Mouse (Mus musculus) forebrain, embryonic 11.5 days (tissue): Measurements from ENCODE around the gene Rab36. TPM values are rescaled to one million over a fixed set of nuclear protein-coding genes. Genes with fewer than 3 reads are reported as not detected.

Experiments used
- ATAC-seq: fragments of 200-750 bp; cut with Nextera tagmentation; replicated peaks from 2 replicates; pipeline ENCODE4 v1.8.0; 2017; ENCODE audit warnings: moderate TSS enrichment; ENCODE audit not compliant: low FRiP score
- DNase-seq: peaks from one replicate; pipeline ENCODE4 v3.0.0-alpha.2; 2017; ENCODE audit warnings: low spot score
- H3K27ac ChIP-seq: fragments of 300-500 bp; sonication (generic); 2 replicates; pipeline ENCODE4 v1.5.1; 2014; ENCODE audit warnings: low read depth, low read length
- H3K27me3 ChIP-seq: fragments of 300-500 bp; sonication (generic); 2 replicates; pipeline ENCODE4 v1.6.1; 2014; ENCODE audit warnings: mild to moderate bottlenecking, low read length, mixed read lengths; ENCODE audit not compliant: control insufficient read depth, insufficient read depth
- H3K36me3 ChIP-seq: fragments of 300-500 bp; sonication (generic); 2 replicates; pipeline ENCODE4 v1.6.1; 2014; ENCODE audit warnings: mild to moderate bottlenecking, low read length, moderate library complexity, mixed read lengths; ENCODE audit not compliant: control insufficient read depth, insufficient read depth
- H3K4me1 ChIP-seq: fragments of 300-500 bp; sonication (generic); replicated peaks from 2 replicates; pipeline ENCODE4 v1.6.1; 2014; ENCODE audit warnings: low read length, mixed read lengths; ENCODE audit not compliant: control insufficient read depth, insufficient read depth
- H3K4me2 ChIP-seq: fragments of 300-500 bp; sonication (generic); 2 replicates; pipeline ENCODE4 v1.6.1; 2014; ENCODE audit warnings: low read depth, mild to moderate bottlenecking, low read length, moderate library complexity, mixed read lengths; ENCODE audit not compliant: severe bottlenecking
- H3K4me3 ChIP-seq: fragments of 300-500 bp; sonication (generic); 2 replicates; pipeline ENCODE4 v1.5.1; 2014; ENCODE audit warnings: low read depth, low read length
- H3K9ac ChIP-seq: fragments of 300-500 bp; sonication (generic); 2 replicates; pipeline ENCODE4 v1.6.1; 2014; ENCODE audit warnings: low read length
- H3K9me3 ChIP-seq: fragments of 300-500 bp; sonication (generic); 2 replicates; pipeline ENCODE4 v1.6.1; 2016; ENCODE audit warnings: low read length, mixed read lengths; ENCODE audit not compliant: control insufficient read depth
- WGBS: fragments of 180-500 bp; shearing (Covaris S2); extraction: QIAGEN DNeasy Blood & Tissue Kit; methylation state at CpG from one replicate; pipeline ENCODE4 v1.1.7; 2014; 5-methylcytosine and 5-hydroxymethylcytosine counted together
- polyA plus RNA-seq: library from polyadenylated mRNA; unstranded; fragments of >200 nt; fragmentation: Nextera tagmentation; extraction: Ambion mirVana; gene quantifications from 2 replicates; pipeline ENCODE4 v1.2.1, GENCODE M21; 2014

The Rab36 gene
- polyA plus RNA-seq, 1 experiment from 2014 or later, result 11.9 TPM

DNA sequence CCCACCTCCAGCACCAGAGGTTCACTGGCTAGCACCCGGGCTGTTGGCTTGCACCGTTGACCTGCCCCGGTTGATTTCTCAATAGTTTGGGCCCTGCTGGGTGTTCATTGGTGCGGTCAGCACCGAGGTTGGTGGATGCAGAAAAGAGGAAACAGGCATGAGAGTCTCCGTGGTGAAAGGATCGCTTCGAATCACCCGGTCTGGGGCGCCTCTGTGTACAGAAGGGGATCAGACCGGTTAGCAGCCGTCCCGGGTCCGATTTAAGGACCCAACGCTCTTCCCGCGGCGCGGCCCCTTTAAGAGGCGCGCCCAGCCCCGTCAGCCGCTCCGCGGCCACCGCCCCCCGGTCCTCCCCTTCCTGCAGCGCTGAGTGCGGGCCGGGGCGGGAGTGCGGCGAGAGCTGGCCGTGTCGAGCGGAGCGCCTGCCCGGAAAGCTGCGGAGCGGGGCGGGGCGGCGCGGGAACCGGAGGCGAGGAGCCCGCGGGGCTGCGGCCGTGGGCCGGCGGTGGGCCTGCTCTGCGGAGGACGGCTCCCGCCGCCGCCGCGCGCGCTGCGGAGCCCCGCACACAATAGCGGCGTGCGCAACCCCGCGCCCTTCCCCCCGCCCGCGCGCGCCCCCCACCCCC is 23.5 kb downstream of the Rab36 start, which contains the start of gene Bcr:
Gene Bcr, plus strand, starts transcription at position 376 of the 626 bp plus-strand sequence.
- H3K36me3 ChIP-seq, result no peaks in the 10 kb centered on the region; the same call in 1 of the 2 replicates
- H3K27me3 ChIP-seq, result no peaks in the 10 kb centered on the region
- H3K9me3 ChIP-seq, result no peaks in the 10 kb centered on the region
- under 1% methylated on average over 69 of the region's 73 CpGs for WGBS
- DNase-seq (peak; percentile 90), ATAC-seq (peak; percentile 86)
- no peak within 1 kb of the TSS for H3K27ac ChIP-seq
- H3K4me1 ChIP-seq, result peaks cover 23% of the 10 kb centered on the region
- peak within 1 kb of the TSS; percentile 82 for H3K9ac ChIP-seq
- H3K4me3 ChIP-seq, result peak within 1 kb of the TSS; percentile 92
- peak within 1 kb of the TSS; percentile 81 for H3K4me2 ChIP-seq

DNA sequence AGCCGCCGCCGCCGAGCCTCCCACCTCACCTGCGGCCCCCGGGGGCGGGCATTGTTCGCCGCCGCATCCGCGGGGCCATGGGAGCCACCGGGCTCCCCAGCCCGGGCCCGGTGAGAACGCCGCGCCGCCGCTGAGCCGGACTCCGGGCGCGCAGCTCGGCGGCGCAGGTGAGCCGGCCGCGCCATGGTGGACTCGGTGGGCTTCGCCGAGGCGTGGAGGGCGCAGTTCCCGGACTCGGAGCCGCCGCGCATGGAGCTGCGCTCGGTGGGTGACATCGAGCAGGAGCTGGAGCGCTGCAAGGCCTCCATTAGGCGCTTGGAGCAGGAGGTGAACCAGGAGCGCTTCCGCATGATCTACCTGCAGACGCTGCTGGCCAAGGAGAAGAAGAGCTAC is 24.0 kb downstream of the Rab36 start:
- H3K27me3 ChIP-seq, result no peaks in the 10 kb centered on the region
- peaks cover 23% of the 10 kb centered on the region for H3K4me1 ChIP-seq
- ATAC-seq (peak; percentile 47), DNase-seq (peak; percentile 78)
- peak overlapping the region; percentile 92 for H3K4me3 ChIP-seq
- peak overlapping the region; percentile 81 for H3K4me2 ChIP-seq
- peak overlapping the region; percentile 82 for H3K9ac ChIP-seq
- no peak overlapping the region for H3K27ac ChIP-seq
- WGBS, result under 1% methylated on average over 47 of the region's 48 CpGs
- H3K9me3 ChIP-seq, result no peaks in the 10 kb centered on the region
- no peaks in the 10 kb centered on the region; the same call in 1 of the 2 replicates for H3K36me3 ChIP-seq

DNA sequence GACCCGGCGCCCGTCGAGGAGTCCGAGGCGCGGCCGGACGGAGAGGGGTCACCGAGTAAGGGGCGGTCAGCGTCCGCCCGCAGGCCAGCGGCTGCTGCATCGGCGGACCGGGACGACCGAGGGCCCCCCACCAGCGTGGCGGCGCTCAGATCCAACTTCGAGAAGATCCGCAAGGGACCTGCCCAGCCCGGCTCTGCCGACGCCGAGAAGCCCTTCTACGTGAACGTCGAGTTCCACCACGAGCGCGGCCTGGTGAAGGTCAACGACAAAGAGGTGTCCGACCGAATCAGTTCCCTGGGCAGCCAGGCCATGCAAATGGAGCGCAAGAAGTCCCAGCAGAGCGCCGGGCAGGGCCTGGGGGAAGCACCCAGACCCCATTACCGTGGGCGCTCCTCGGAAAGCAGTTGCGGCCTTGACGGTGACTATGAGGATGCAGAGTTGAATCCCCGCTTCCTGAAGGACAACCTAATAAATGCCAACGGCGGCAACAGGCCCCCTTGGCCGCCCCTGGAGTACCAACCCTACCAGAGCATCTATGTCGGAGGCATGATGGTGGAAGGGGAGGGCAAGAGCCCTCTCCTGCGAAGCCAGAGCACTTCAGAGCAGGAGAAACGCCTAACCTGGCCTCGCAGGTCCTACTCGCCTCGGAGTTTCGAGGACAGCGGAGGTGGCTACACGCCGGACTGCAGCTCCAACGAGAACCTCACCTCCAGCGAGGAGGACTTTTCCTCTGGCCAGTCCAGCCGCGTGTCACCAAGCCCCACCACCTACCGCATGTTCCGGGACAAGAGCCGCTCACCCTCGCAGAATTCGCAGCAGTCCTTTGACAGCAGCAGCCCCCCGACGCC is 24.7 kb downstream of the Rab36 start:
- DNase-seq, result peak; percentile 66
- ATAC-seq, result no peak
- Histone ChIP-seq H3K9me3 (no peaks in the 10 kb centered on the region), H3K27me3 (no peaks in the 10 kb centered on the region), H3K4me1 (peaks cover 23% of the 10 kb centered on the region), H3K4me2 (peak overlapping the region; percentile 81), H3K9ac (peak overlapping the region; percentile 82), H3K27ac (no peak overlapping the region), H3K36me3 (no peaks in the 10 kb centered on the region; the same call in 1 of the 2 replicates), H3K4me3 (peak overlapping the region; percentile 92)
- 2% methylated on average over 71 of the region's 71 CpGs for WGBS

DNA sequence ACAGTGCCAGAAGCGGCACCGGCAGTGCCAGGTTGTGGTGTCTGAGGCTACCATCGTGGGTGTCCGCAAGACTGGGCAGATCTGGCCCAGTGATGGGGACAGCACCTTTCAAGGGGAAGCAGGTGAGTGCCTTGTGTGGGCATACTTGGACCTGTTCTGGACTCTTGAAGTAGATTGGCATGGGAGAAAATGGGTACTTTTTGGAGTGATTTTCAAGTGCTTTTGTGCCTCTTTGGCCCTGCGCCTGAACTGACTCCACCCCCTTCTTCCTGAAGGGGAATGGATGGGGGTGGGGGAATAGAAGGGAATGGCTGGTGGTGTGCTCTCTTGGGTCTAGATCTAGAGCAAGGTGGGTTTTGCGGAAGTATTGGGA is 25.3 kb downstream of the Rab36 start:
- DNase-seq (no peak), ATAC-seq (no peak)
- Histone ChIP-seq H3K36me3 (no peaks in the 10 kb centered on the region; the same call in 1 of the 2 replicates), H3K4me3 (peak overlapping the region; percentile 92), H3K27ac (no peak overlapping the region), H3K9ac (peak overlapping the region; percentile 82), H3K4me1 (peaks cover 23% of the 10 kb centered on the region), H3K27me3 (no peaks in the 10 kb centered on the region), H3K4me2 (peak overlapping the region; percentile 81), H3K9me3 (no peaks in the 10 kb centered on the region)
- 15% methylated on average over 6 of the region's 6 CpGs for WGBS

DNA sequence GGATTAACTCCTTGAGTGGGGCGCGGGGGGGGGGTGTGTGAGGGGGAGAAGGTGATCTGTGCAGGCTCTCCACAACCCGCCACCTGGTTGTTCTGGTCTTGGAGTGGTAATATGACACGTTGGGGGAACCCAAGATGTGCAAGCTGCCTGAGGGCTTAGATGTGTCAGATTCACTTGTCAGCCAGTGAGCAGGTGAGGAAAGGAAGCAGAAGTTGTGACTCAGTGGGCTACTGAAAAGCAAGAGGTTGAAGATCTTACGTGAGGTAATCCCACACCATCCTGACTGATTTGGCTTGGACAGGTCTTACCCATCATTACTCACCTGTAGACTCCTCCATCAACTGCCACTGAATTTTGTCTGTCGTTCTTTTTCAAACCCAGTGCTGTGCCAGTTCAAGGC is 25.8 kb downstream of the Rab36 start:
- Histone ChIP-seq H3K4me2 (peak overlapping the region; percentile 81), H3K36me3 (no peaks in the 10 kb centered on the region; the same call in 1 of the 2 replicates), H3K4me3 (peak overlapping the region; percentile 92), H3K9me3 (no peaks in the 10 kb centered on the region), H3K27ac (no peak overlapping the region), H3K27me3 (no peaks in the 10 kb centered on the region), H3K9ac (no peak overlapping the region), H3K4me1 (peaks cover 23% of the 10 kb centered on the region)
- ATAC-seq, result no peak
- DNase-seq, result no peak
- 44% methylated on average over 6 of the region's 6 CpGs for WGBS

DNA sequence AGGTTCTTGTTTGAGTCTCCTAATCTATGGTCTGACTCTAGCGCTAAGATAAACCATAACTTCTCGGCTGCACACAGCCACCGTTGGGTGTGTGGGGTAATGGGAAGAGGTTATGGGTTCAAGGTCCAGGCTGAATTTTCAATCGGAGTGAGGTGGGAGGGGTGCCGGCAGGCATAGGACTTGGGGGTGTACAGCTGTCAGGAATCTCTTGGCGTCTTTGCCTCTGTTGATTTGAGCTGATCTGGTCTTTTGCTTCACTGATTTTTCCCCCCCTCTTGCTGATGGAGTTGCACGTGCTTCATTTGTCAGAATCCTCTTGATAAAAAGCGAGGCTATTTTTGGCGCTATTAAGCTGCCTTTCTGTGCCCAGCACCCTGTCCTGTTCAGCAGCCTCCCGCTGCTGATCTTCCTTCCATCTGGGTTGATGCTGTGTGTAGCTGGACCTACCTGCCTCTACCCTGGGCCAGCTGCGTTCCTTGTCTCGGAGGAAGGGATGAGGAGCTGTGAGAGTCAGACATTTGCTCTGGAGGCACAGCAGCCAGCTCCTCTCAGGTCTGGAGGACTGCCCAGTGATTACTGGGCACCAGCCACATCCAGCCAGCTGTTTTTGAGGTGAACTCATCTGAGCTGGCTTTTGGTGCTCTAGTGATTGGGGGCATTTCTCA is 26.6 kb downstream of the Rab36 start:
- ATAC-seq, result no peak
- DNase-seq, result no peak
- Histone ChIP-seq H3K4me3 (no peak overlapping the region), H3K4me1 (peaks cover 23% of the 10 kb centered on the region), H3K27me3 (no peaks in the 10 kb centered on the region), H3K27ac (no peak overlapping the region), H3K4me2 (peak overlapping the region; percentile 81; the same call in 1 of the 2 replicates), H3K36me3 (no peaks in the 10 kb centered on the region; the same call in 1 of the 2 replicates), H3K9ac (no peak overlapping the region), H3K9me3 (no peaks in the 10 kb centered on the region)
- WGBS, result 70% methylated on average over 12 of the region's 12 CpGs

DNA sequence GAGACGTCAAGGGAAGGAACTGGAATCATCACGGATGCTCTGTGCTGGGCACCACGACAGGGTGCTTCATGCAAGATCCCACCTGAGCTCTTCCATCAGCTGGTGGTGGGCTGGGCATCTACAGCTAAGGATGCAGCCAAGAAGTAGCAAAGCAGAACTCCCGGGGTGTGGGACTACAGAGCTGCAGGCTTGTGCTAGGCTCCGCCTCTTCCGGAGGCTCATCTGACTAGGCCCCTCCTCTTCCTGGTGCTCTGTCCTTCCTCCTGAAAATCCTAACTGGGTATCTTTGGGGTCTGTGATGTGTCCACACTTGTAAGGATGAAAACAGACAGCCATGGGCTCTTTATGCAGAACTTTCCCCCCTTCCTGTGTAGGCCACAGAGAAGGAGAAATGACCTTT is 28.8 kb downstream of the Rab36 start:
- H3K27ac ChIP-seq, result no peak overlapping the region
- no peak overlapping the region for H3K9ac ChIP-seq
- no peaks in the 10 kb centered on the region for H3K27me3 ChIP-seq
- ATAC-seq, result no peak
- no peak overlapping the region for H3K4me3 ChIP-seq
- H3K9me3 ChIP-seq, result no peaks in the 10 kb centered on the region
- H3K4me1 ChIP-seq, result peaks cover 17% of the 10 kb centered on the region
- WGBS, result 80% methylated on average over 6 of the region's 6 CpGs
- no peaks in the 10 kb centered on the region; the same call in 1 of the 2 replicates for H3K36me3 ChIP-seq
- DNase-seq, result no peak
- H3K4me2 ChIP-seq, result no peak overlapping the region

DNA sequence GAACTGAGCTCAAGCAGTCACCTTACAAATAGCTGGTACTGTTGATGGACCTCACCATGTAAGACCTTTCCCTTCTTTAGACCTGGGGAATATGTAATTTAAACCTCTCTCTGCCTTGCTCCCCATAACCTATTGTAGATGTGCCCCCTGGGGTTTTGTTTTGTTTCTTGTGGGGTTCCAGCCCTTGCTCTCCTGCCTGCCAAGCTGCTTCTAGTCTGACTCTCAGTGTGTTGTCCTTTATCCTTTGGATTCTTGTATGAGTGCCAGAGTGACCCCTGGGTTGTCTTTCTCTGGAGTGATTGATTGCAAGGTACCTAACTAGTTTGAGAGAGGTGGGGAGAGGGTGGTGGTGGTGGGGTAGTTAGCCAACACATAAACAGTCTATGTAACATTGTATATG is 30.6 kb downstream of the Rab36 start:
- no peaks in the 10 kb centered on the region for H3K27me3 ChIP-seq
- no peak overlapping the region for H3K9ac ChIP-seq
- ATAC-seq (no peak), DNase-seq (no peak)
- H3K4me3 ChIP-seq, result no peak overlapping the region
- H3K27ac ChIP-seq, result no peak overlapping the region
- no peaks in the 10 kb centered on the region for H3K9me3 ChIP-seq
- H3K4me2 ChIP-seq, result no peak overlapping the region
- H3K4me1 ChIP-seq, result peaks cover 12% of the 10 kb centered on the region; the same call in 1 of the 2 replicates
- H3K36me3 ChIP-seq, result no peaks in the 10 kb centered on the region; the same call in 1 of the 2 replicates
